Mouse (Mus musculus) CD4-positive, CD25-positive, alpha-beta regulatory T cell, adult 4 months (primary cell): ENCODE results near the gene Smn1. TPM values are rescaled to one million over a fixed set of nuclear protein-coding genes. Genes with fewer than 3 reads are reported as not detected.

Source experiments
- polyA plus RNA-seq, 2 experiments: library from polyadenylated mRNA; unstranded; fragments of 100-300 nt; shearing (Covaris generic); gene quantifications; one replicate each; pipeline ENCODE4 v1.2.1; 2017

The Smn1 gene
- polyA plus RNA-seq, 2 experiments from 2014 or later = 36.4 to 36.6 TPM

Other genes starting within 250 kb of the Smn1 start
- not detected for gene Cartpt, start 223.8 kb upstream of the Smn1 start, polyA plus RNA-seq
- 10 to 100 TPM; 11.5 to 18.2 TPM for gene Mccc2, start 109.2 kb upstream of the Smn1 start, polyA plus RNA-seq
- 10 to 100 TPM; 17.5 to 26.5 TPM for gene Bdp1, start 20.8 kb upstream of the Smn1 start, polyA plus RNA-seq
- gene Serf1, start 16.8 kb upstream of the Smn1 start, polyA plus RNA-seq = 1 to 10 TPM; 5.6 to 6.3 TPM
- gene Naip2, start 77.2 kb downstream of the Smn1 start, polyA plus RNA-seq = 10 to 100 TPM in 1 of 2 experiments, 1 to 10 TPM in 1; 7.3 to 13.2 TPM
- 10 to 100 TPM; 12.7 to 16.1 TPM for gene Naip5, start 121.5 kb downstream of the Smn1 start, polyA plus RNA-seq
- 1 to 10 TPM; 3.4 to 5.3 TPM for gene Naip6, start 192.8 kb downstream of the Smn1 start, polyA plus RNA-seq